Mouse (Mus musculus) CH12.LX (cell line): Measurements from ENCODE around the gene Ing1. TPM values are rescaled to one million over a fixed set of nuclear protein-coding genes. Genes with fewer than 3 reads are reported as not detected.

Experiments
- DNase-seq: peaks from one replicate; pipeline ENCODE4 v3.0.0-alpha.2; 2013; ENCODE audit errors: extremely low read depth
- H3K27ac ChIP-seq: 2 replicates; pipeline ENCODE4 v1.5.1; 2012; ENCODE audit warnings: low read depth, mild to moderate bottlenecking, control low read depth, moderate library complexity; ENCODE audit not compliant: insufficient read depth
- H3K27me3 ChIP-seq: replicated peaks from 2 replicates; pipeline ENCODE3; 2012; ENCODE audit warnings: inconsistent platforms
- H3K36me3 ChIP-seq, 2 experiments: replicated peaks in 1 of 2; 2 replicates each; pipeline versions ENCODE3 to v1.6.1; 2012; ENCODE audit warnings: inconsistent platforms in 1 of 2, low read length in 1 of 2, mild to moderate bottlenecking in 1 of 2, mixed read lengths in 1 of 2, moderate library complexity in 1 of 2; ENCODE audit not compliant: control insufficient read depth in 1 of 2, insufficient read depth in 1 of 2
- H3K4me1 ChIP-seq, 2 experiments: 2 replicates each; pipeline ENCODE4 v1.6.1; 2012; ENCODE audit warnings: inconsistent platforms in 1 of 2, moderate library complexity in 1 of 2; ENCODE audit not compliant: insufficient read depth in 2 of 2, control insufficient read depth in 1 of 2
- H3K4me2 ChIP-seq: 2 replicates; pipeline ENCODE4 v1.6.1; 2012; ENCODE audit warnings: low read depth, mild to moderate bottlenecking, control low read depth; ENCODE audit not compliant: poor library complexity, insufficient read depth, severe bottlenecking
- H3K4me3 ChIP-seq, 3 experiments: fragments of 150-350 bp in 1 of 3; sonication (generic) in 1 of 3; replicated peaks in 1 of 3; 2 replicates each; pipeline versions ENCODE3 to v1.5.1; 2011 to 2012; ENCODE audit warnings: low read depth in 2 of 3, low read length in 2 of 3, mild to moderate bottlenecking in 2 of 3, moderate library complexity in 2 of 3, control low read depth in 1 of 3, improper control_type of control experiment in 1 of 3, inconsistent platforms in 1 of 3, mixed read lengths in 1 of 3; ENCODE audit not compliant: poor library complexity in 1 of 3
- H3K79me2 ChIP-seq: replicated peaks from 2 replicates; pipeline ENCODE4 v1.6.1; 2012; ENCODE audit warnings: mild to moderate bottlenecking, moderate library complexity; ENCODE audit not compliant: control insufficient read depth, poor library complexity, insufficient read depth, severe bottlenecking; ENCODE audit errors: extremely low read depth
- H3K9ac ChIP-seq: 2 replicates; pipeline ENCODE4 v1.6.1; 2012; ENCODE audit warnings: low read depth, mild to moderate bottlenecking, control low read depth, moderate library complexity; ENCODE audit not compliant: insufficient read depth
- H3K9me3 ChIP-seq: replicated peaks from 2 replicates; pipeline ENCODE3; 2012; ENCODE audit warnings: low read length, inconsistent platforms, mixed read lengths
- BHLHE40 ChIP-seq: IDR thresholded peaks from 2 replicates; pipeline ENCODE4 v1.6.1; 2011; ENCODE audit warnings: mild to moderate bottlenecking, low read depth, low read length, improper control_type of control experiment
- CHD1 ChIP-seq: IDR thresholded peaks from 2 replicates; pipeline ENCODE4 v1.6.1; 2012; ENCODE audit warnings: low read depth, low read length, improper control_type of control experiment, inconsistent platforms
- CHD2 ChIP-seq: IDR thresholded peaks from 2 replicates; pipeline ENCODE4 v1.6.1; 2011; ENCODE audit warnings: low read length, improper control_type of control experiment
- E2F4 ChIP-seq: IDR thresholded peaks from 2 replicates; pipeline ENCODE4 v1.6.1; 2011; ENCODE audit warnings: low read depth, low read length, improper control_type of control experiment; ENCODE audit not compliant: insufficient replicate concordance
- ELF1 ChIP-seq: IDR thresholded peaks from 2 replicates; pipeline ENCODE4 v1.6.1; 2014; ENCODE audit warnings: low read depth, mild to moderate bottlenecking, inconsistent platforms, low read length, improper control_type of control experiment
- EP300 ChIP-seq: IDR thresholded peaks from 2 replicates; pipeline ENCODE4 v1.6.1; 2011; ENCODE audit warnings: low read length, improper control_type of control experiment
- ETS1 ChIP-seq: conservative IDR thresholded peaks from 2 replicates; pipeline ENCODE4 v1.6.1; 2012; ENCODE audit warnings: low read depth, mild to moderate bottlenecking, inconsistent platforms, low read length, improper control_type of control experiment, moderate library complexity
- GABPA ChIP-seq: IDR thresholded peaks from 2 replicates; pipeline ENCODE4 v1.6.1; 2012; ENCODE audit warnings: low read depth, low read length, improper control_type of control experiment, inconsistent platforms; ENCODE audit not compliant: insufficient replicate concordance
- JUN ChIP-seq: IDR thresholded peaks from 2 replicates; pipeline ENCODE4 v1.6.1; 2011; ENCODE audit warnings: low read depth, mild to moderate bottlenecking, low read length, improper control_type of control experiment, moderate library complexity; ENCODE audit not compliant: insufficient read depth
- MAFK ChIP-seq: IDR thresholded peaks from 2 replicates; pipeline ENCODE4 v1.6.1; 2011; ENCODE audit warnings: low read length, improper control_type of control experiment; ENCODE audit not compliant: insufficient replicate concordance
- MAZ ChIP-seq: IDR thresholded peaks from 2 replicates; pipeline ENCODE4 v1.6.1; 2012; ENCODE audit warnings: low read depth, mild to moderate bottlenecking, inconsistent platforms, low read length, improper control_type of control experiment, moderate library complexity
- MEF2A ChIP-seq: IDR thresholded peaks from 2 replicates; pipeline ENCODE4 v1.6.1; 2014; ENCODE audit warnings: low read depth, mild to moderate bottlenecking, inconsistent platforms, low read length, improper control_type of control experiment, borderline replicate concordance
- MXI1 ChIP-seq: IDR thresholded peaks from 2 replicates; pipeline ENCODE4 v1.6.1; 2011; ENCODE audit warnings: mild to moderate bottlenecking, low read depth, low read length, improper control_type of control experiment
- MYC ChIP-seq: IDR thresholded peaks from 2 replicates; pipeline ENCODE4 v1.6.1; 2011; ENCODE audit warnings: low read depth, mild to moderate bottlenecking, improper control_type of control experiment, low read length
- POLR2A ChIP-seq: IDR thresholded peaks from 2 replicates; pipeline ENCODE4 v1.6.1; 2011; ENCODE audit warnings: low read depth, mild to moderate bottlenecking, improper control_type of control experiment, low read length
- POLR2AphosphoS2 ChIP-seq: IDR thresholded peaks from 2 replicates; pipeline ENCODE4 v1.6.1; 2011; ENCODE audit warnings: low read depth, low read length, improper control_type of control experiment
- SIN3A ChIP-seq: IDR thresholded peaks from 2 replicates; pipeline ENCODE4 v1.6.1; 2012; ENCODE audit warnings: low read length, improper control_type of control experiment, inconsistent platforms
- TBP ChIP-seq: conservative IDR thresholded peaks from 2 replicates; pipeline ENCODE4 v1.6.1; 2011; ENCODE audit warnings: low read depth, low read length, improper control_type of control experiment
- TCF12 ChIP-seq: IDR thresholded peaks from 2 replicates; pipeline ENCODE4 v1.6.1; 2014; ENCODE audit warnings: low read depth, mild to moderate bottlenecking, inconsistent platforms, low read length, improper control_type of control experiment
- UBTF ChIP-seq: IDR thresholded peaks from 2 replicates; pipeline ENCODE4 v1.6.1; 2012; ENCODE audit warnings: low read depth, mild to moderate bottlenecking, inconsistent platforms, low read length, improper control_type of control experiment, moderate library complexity
- USF1 ChIP-seq: IDR thresholded peaks from 2 replicates; pipeline ENCODE4 v1.6.1; 2014; ENCODE audit warnings: low read depth, mild to moderate bottlenecking, inconsistent platforms, low read length, improper control_type of control experiment
- USF2 ChIP-seq: conservative IDR thresholded peaks from 2 replicates; pipeline ENCODE4 v1.6.1; 2011; ENCODE audit warnings: low read depth, low read length, improper control_type of control experiment
- ZC3H11A ChIP-seq: IDR thresholded peaks from 2 replicates; pipeline ENCODE4 v1.6.1; 2012; ENCODE audit warnings: low read depth, mild to moderate bottlenecking, inconsistent platforms, low read length, improper control_type of control experiment
- ZKSCAN1 ChIP-seq: IDR thresholded peaks from 2 replicates; pipeline ENCODE4 v1.6.1; 2012; ENCODE audit warnings: low read depth, inconsistent platforms, low read length, improper control_type of control experiment, borderline replicate concordance
- ZNF384 ChIP-seq: IDR thresholded peaks from 2 replicates; pipeline ENCODE4 v1.6.1; 2012; ENCODE audit warnings: low read depth, low read length, improper control_type of control experiment, inconsistent platforms
- dilution Hi-C: fragments of 300-500 bp; cut with MboI; formaldehyde crosslinking; loops from 2 replicates; pipeline ENCODE4 v1.14.3; 2020; ENCODE audit warnings: low sequenced_read_pairs; ENCODE audit not compliant: extremely low pct_unique_long_range_greater_than_20kb, extremely low pct_ligation_motif_present
- in situ Hi-C: fragments of 300-500 bp; cut with MboI; formaldehyde crosslinking; loops from 3 replicates; pipeline ENCODE4 v1.14.3; 2019; ENCODE audit warnings: low sequenced_read_pairs, low pct_ligation_motif_present, low pct_unique_long_range_greater_than_20kb, mixed read lengths
- polyA plus RNA-seq: library from polyadenylated mRNA; unstranded; fragments of >175 nt; gene quantifications from 2 replicates; pipeline ENCODE4 v1.2.1, GENCODE M21; 2012; ENCODE audit warnings: low read depth; ENCODE audit not compliant: insufficient read length
- total RNA-seq, 2 experiments: library from RNA; depleted of rRNA; stranded (reverse); fragments of 300-350 nt in 1 of 2; fragments of >200 nt in 1 of 2; gene quantifications; 2 replicates each; pipeline ENCODE4 v1.2.3; 2012 to 2014

The Ing1 gene
- total and polyA plus RNA-seq, 3 experiments: 30.9 to 47.8 (median 33.8) TPM

- in situ Hi-C loops: no loop called here
- Histone ChIP-seq H3K9me3 (no peaks in the 10 kb centered on the region), H3K79me2 (peaks cover 39% of the 10 kb centered on the region), H3K4me1 (peaks cover 10 to 34% of the 10 kb centered on the region in 2 experiments; a peak in 2 of 4 replicates), H3K27ac (peak overlapping the region; percentile 29; the same call in 1 of the 2 replicates), H3K27me3 (no peaks in the 10 kb centered on the region), H3K4me3 (peak overlapping the region; percentile 65 to 77 (median 65)), H3K36me3 (peaks cover 9 to 17% of the 10 kb centered on the region in 2 experiments), H3K4me2 (peak overlapping the region; percentile 25; the same call in 1 of the 2 replicates), H3K9ac (peak overlapping the region; percentile 70)
- TF ChIP-seq CHD2 (no peak), TBP (no peak), E2F4 (no peak), USF2 (no peak), BHLHE40 (no peak), MXI1 (no peak), MAFK (no peak), ELF1 (no peak), UBTF (peak; percentile 89), POLR2A (no peak), ETS1 (no peak), POLR2AphosphoS2 (no peak), MEF2A (no peak), ZC3H11A (no peak), SIN3A (peak; percentile 66), EP300 (no peak), JUN (no peak), GABPA (no peak), MAZ (no peak; the same call in 1 of the 2 replicates), CHD1 (peak; percentile 22; the same call in 1 of the 2 replicates), MYC (no peak), TCF12 (no peak), ZNF384 (no peak), USF1 (no peak), ZKSCAN1 (no peak)
- DNase-seq: no peak
- dilution Hi-C loops: no loop called here
Observed at GRCm38 (mm10) chr8:11556691-11557423, 1.5 kb downstream of the Ing1 start.
